In genomic region chr2:178326750-178327465, GRCm38 (mm10) we compare ENCODE assay signal across 9 mouse cellular contexts.
DNase-seq lines count a peak whose midpoint lies in the region; ATAC-seq and TF ChIP-seq lines count a peak whose summit lies in the region.
"Had no signal": no experiment of that assay in that cellular context is flagged by ENCODE, and none has a peak within 500 bp of the region (broad histone marks: within the 10 kb centered on the region; RNA-seq: fewer than 3 reads in every experiment).

No protein-coding gene starts in this region.

- no peak for ATAC-seq in embryonic facial prominence, embryonic 12.5 days (ENCODE audit: insufficient number of reproducible peaks, insufficient read depth, low FRiP score, low TSS enrichment)
- ATAC-seq in heart, embryonic 15.5 days (replicated peaks; ENCODE audit: insufficient number of reproducible peaks, insufficient read depth, low FRiP score, low read depth): 0 out of 2 replicates have a peak, but pooled peaks have one; percentile 32
- no peak for ATAC-seq in frontal cortex, adult (ENCODE audit: low TSS enrichment)

- H3K4me2 ChIP-seq in embryonic facial prominence, embryonic 12.5 days (replicated peaks): peak overlapping the region; percentile 37; the same call in 1 of the 2 replicates
- H3K4me2 ChIP-seq in heart, embryonic 15.5 days: peak overlapping the region; percentile 59

- H3K27ac ChIP-seq in kidney, adult 2 months (ENCODE audit: insufficient read depth, low read depth, low read length): no peak overlapping the region
- H3K27ac ChIP-seq in embryonic facial prominence, embryonic 12.5 days: no peak overlapping the region
- H3K27ac ChIP-seq in heart, embryonic 15.5 days: peak overlapping the region; percentile 61
- H3K27ac ChIP-seq in midbrain, embryonic 10.5 days (replicated peaks): peak overlapping the region; percentile 43; the same call in 1 of the 2 replicates

- H3K36me3 ChIP-seq in kidney, adult 2 months (ENCODE audit: control insufficient read depth, insufficient read depth, low read length): no peaks in the 10 kb centered on the region
- no peaks in the 10 kb centered on the region for H3K36me3 ChIP-seq in embryonic facial prominence, embryonic 12.5 days
- no peaks in the 10 kb centered on the region for H3K36me3 ChIP-seq in heart, embryonic 15.5 days
- no peaks in the 10 kb centered on the region for H3K36me3 ChIP-seq in midbrain, embryonic 10.5 days

- H3K9me3 ChIP-seq in embryonic facial prominence, embryonic 12.5 days: no peaks in the 10 kb centered on the region
- no peaks in the 10 kb centered on the region for H3K9me3 ChIP-seq in heart, embryonic 15.5 days (replicated peaks)
- no peaks in the 10 kb centered on the region for H3K9me3 ChIP-seq in midbrain, embryonic 10.5 days (replicated peaks)

- TF ChIP-seq CTCF in kidney, adult 2 months (conservative IDR thresholded peaks at IDR 0.05; ENCODE audit: insufficient read depth, insufficient read length, low read depth, low read length): no peak

- H3K4me3 ChIP-seq in kidney, adult 2 months (ENCODE audit: insufficient read depth, low read depth, low read length): no peak overlapping the region
- H3K4me3 ChIP-seq in embryonic facial prominence, embryonic 12.5 days: no peak overlapping the region
- peak overlapping the region; percentile 23 for H3K4me3 ChIP-seq in heart, embryonic 15.5 days
- H3K4me3 ChIP-seq in midbrain, embryonic 10.5 days: peak overlapping the region; percentile 22; the same call in 1 of the 2 replicates
- H3K4me3 ChIP-seq: erythroblast, embryonic 14.5 days had no signal

- no peak overlapping the region for H3K9ac ChIP-seq in embryonic facial prominence, embryonic 12.5 days
- H3K9ac ChIP-seq in heart, embryonic 15.5 days: 0 out of 2 replicates have a peak overlapping the region, but pooled peaks have one; percentile 21

- TF ChIP-seq POLR2A in kidney, adult 2 months (IDR thresholded peaks at IDR 0.05; ENCODE audit: low read depth, low read length): no peak

- DNase-seq in kidney, adult 2 months: peak; percentile 4
- no peak for DNase-seq in kidney, postnatal 25 days
- DNase-seq in midbrain, embryonic 10.5 days (ENCODE audit: low spot score): no peak
- no peak for DNase-seq in thymus, postnatal 0 days (ENCODE audit: low spot score)
- DNase-seq in layer of hippocampus, adult 9-10 months (ENCODE audit: low spot score): no peak

- H3K27me3 ChIP-seq in kidney, adult 2 months (replicated peaks; ENCODE audit: control insufficient read depth, insufficient read depth, low read length): no peaks in the 10 kb centered on the region
- no peaks in the 10 kb centered on the region for H3K27me3 ChIP-seq in embryonic facial prominence, embryonic 12.5 days
- no peaks in the 10 kb centered on the region for H3K27me3 ChIP-seq in heart, embryonic 15.5 days
- H3K27me3 ChIP-seq in midbrain, embryonic 10.5 days (ENCODE audit: low read depth, poor library complexity, severe bottlenecking): no peaks in the 10 kb centered on the region

- H3K4me1 ChIP-seq in kidney, adult 2 months (ENCODE audit: control insufficient read depth, insufficient read depth, low read length): no peaks in the 10 kb centered on the region
- peaks cover 11% of the 10 kb centered on the region for H3K4me1 ChIP-seq in embryonic facial prominence, embryonic 12.5 days
- peaks cover 24% of the 10 kb centered on the region for H3K4me1 ChIP-seq in heart, embryonic 15.5 days (replicated peaks)
- H3K4me1 ChIP-seq in midbrain, embryonic 10.5 days: peaks cover 13% of the 10 kb centered on the region

- WGBS in kidney, adult 2 months: 15% methylated on average over 5 of the region's 5 CpGs
- WGBS in embryonic facial prominence, embryonic 12.5 days: 32% methylated on average over 5 of the region's 5 CpGs
- 10% methylated on average over 5 of the region's 5 CpGs for WGBS in heart, embryonic 15.5 days
- 41% methylated on average over 5 of the region's 5 CpGs for WGBS in midbrain, embryonic 10.5 days

Comparison
In these comparisons a context has a peak if more than half of its experiments do, and no peak if none do; other contexts are left out.
1. H3K27ac ChIP-seq: peak in heart, embryonic 15.5 days (single experiment) and midbrain, embryonic 10.5 days (single experiment); none in kidney, adult 2 months (single experiment) and embryonic facial prominence, embryonic 12.5 days (single experiment).
2. H3K4me3 ChIP-seq: peak in heart, embryonic 15.5 days (single experiment) and midbrain, embryonic 10.5 days (single experiment); none in kidney, adult 2 months (single experiment) and embryonic facial prominence, embryonic 12.5 days (single experiment).